Mouse (Mus musculus) spleen, adult 18-20 months (tissue): ENCODE results near the gene Obox6.

Source experiments
- DNase-seq, 2 experiments: peaks; one replicate each; pipeline ENCODE4 v3.0.0; 2022; ENCODE audit warnings: mixed read lengths in 2 of 2

Obox6 gene

GRCm38 (mm10) chr7:15839578-15839977 is at the start of gene Obox6:
TSS of gene Obox6 (minus strand) at chr7:15839678.
- DNase-seq = no peak

- DNase-seq = no peak
Observed at GRCm38 (mm10) chr7:15884127-15884526, 44.6 kb upstream of the Obox6 start.

GRCm38 (mm10) chr7:15882317-15882716 is 42.8 kb upstream of the Obox6 start, which contains the start of gene Crxos:
TSS of gene Crxos (plus strand) at chr7:15882617.
- DNase-seq = no peak

GRCm38 (mm10) chr7:15881831-15882230 is 42.4 kb upstream of the Obox6 start:
- no peak for DNase-seq

GRCm38 (mm10) chr7:15881388-15881787 is 41.9 kb upstream of the Obox6 start:
- DNase-seq = no peak

- DNase-seq = no peak
Observed at GRCm38 (mm10) chr7:15879756-15880155, 40.3 kb upstream of the Obox6 start, which contains the start of gene Crx. TSS of gene Crx (minus strand) at chr7:15879968.

- DNase-seq = no peak
Observed at GRCm38 (mm10) chr7:15864104-15864503, 24.6 kb upstream of the Obox6 start.

GRCm38 (mm10) chr7:15859657-15860056 is 20.2 kb upstream of the Obox6 start:
- no peak for DNase-seq
